Mouse (Mus musculus): ENCODE measurements around the gene Tuba4a. TPM values are rescaled to one million over a fixed set of nuclear protein-coding genes. Genes with fewer than 3 reads are reported as not detected.

Tuba4a gene
- polyA plus RNA-seq, 1 experiment, result 358 TPM

- DNase-seq (ENCODE audit: extremely low spot score in 1 of 2, low spot score in 1 of 2), result no peak
Observed at GRCm38 (mm10) chr1:75213096-75213495, 6.6 kb downstream of the Tuba4a start.

GRCm38 (mm10) chr1:75212542-75212941 is 7.1 kb downstream of the Tuba4a start:
- no peak for DNase-seq (ENCODE audit: extremely low spot score in 1 of 2, low spot score in 1 of 2)

GRCm38 (mm10) chr1:75211141-75211708 is 8.4 kb downstream of the Tuba4a start:
- no peak for DNase-seq (ENCODE audit: extremely low spot score in 1 of 2, low spot score in 1 of 2)

GRCm38 (mm10) chr1:75210136-75211087 is 9.3 kb downstream of the Tuba4a start, which contains the start of the genes Glb1l and Stk16:
TSS of gene Glb1l (minus strand) at chr1:75210813.
TSS of gene Stk16 (plus strand) at chr1:75210838.
- peak; percentile 89 to 98 for DNase-seq (ENCODE audit: extremely low spot score in 1 of 2, low spot score in 1 of 2)

GRCm38 (mm10) chr1:75208967-75209678 is 10.5 kb downstream of the Tuba4a start:
- DNase-seq (ENCODE audit: extremely low spot score in 1 of 2, low spot score in 1 of 2), result no peak

- DNase-seq (ENCODE audit: extremely low spot score in 1 of 2, low spot score in 1 of 2), result no peak
Observed at GRCm38 (mm10) chr1:75201236-75201635, 18.4 kb downstream of the Tuba4a start.

GRCm38 (mm10) chr1:75192452-75192851 is 27.2 kb downstream of the Tuba4a start:
- peak in 1 of 2 experiments; percentile 38 for DNase-seq (ENCODE audit: extremely low spot score in 1 of 2, low spot score in 1 of 2)

GRCm38 (mm10) chr1:75191622-75192402 is 27.9 kb downstream of the Tuba4a start, which contains the start of the genes Ankzf1 and Atg9a:
TSS of gene Ankzf1 (plus strand) at chr1:75192151.
TSS of gene Atg9a (minus strand) at chr1:75192196.
- DNase-seq (ENCODE audit: extremely low spot score in 1 of 2, low spot score in 1 of 2), result peak; percentile 97 to 98

GRCm38 (mm10) chr1:75191258-75191621 is 28.4 kb downstream of the Tuba4a start:
- DNase-seq (ENCODE audit: extremely low spot score in 1 of 2, low spot score in 1 of 2), result no peak

GRCm38 (mm10) chr1:75190577-75190976 is 29.1 kb downstream of the Tuba4a start:
- no peak for DNase-seq (ENCODE audit: extremely low spot score in 1 of 2, low spot score in 1 of 2)

GRCm38 (mm10) chr1:75187914-75188483 is 31.7 kb downstream of the Tuba4a start:
- DNase-seq (ENCODE audit: extremely low spot score in 1 of 2, low spot score in 1 of 2), result no peak

GRCm38 (mm10) chr1:75187126-75187525 is 32.5 kb downstream of the Tuba4a start:
- no peak for DNase-seq (ENCODE audit: extremely low spot score in 1 of 2, low spot score in 1 of 2)

GRCm38 (mm10) chr1:75185495-75185894 is 34.2 kb downstream of the Tuba4a start:
- no peak for DNase-seq (ENCODE audit: extremely low spot score in 1 of 2, low spot score in 1 of 2)

- DNase-seq (ENCODE audit: extremely low spot score in 1 of 2, low spot score in 1 of 2), result no peak
Observed at GRCm38 (mm10) chr1:75182160-75182559, 37.5 kb downstream of the Tuba4a start.

GRCm38 (mm10) chr1:75181377-75181870 is 38.2 kb downstream of the Tuba4a start:
- no peak for DNase-seq (ENCODE audit: extremely low spot score in 1 of 2, low spot score in 1 of 2)

- no peak for DNase-seq (ENCODE audit: extremely low spot score in 1 of 2, low spot score in 1 of 2)
Observed at GRCm38 (mm10) chr1:75180741-75181140, 38.9 kb downstream of the Tuba4a start.

- peak; percentile 94 to 95 for DNase-seq (ENCODE audit: extremely low spot score in 1 of 2, low spot score in 1 of 2)
Observed at GRCm38 (mm10) chr1:75180105-75180590, 39.5 kb downstream of the Tuba4a start, which contains the start of gene Abcb6. TSS of gene Abcb6 (minus strand) at chr1:75180392.

GRCm38 (mm10) chr1:75179334-75180104 is 40.1 kb downstream of the Tuba4a start:
- DNase-seq (ENCODE audit: extremely low spot score in 1 of 2, low spot score in 1 of 2), result peak in 1 of 2 experiments; percentile 20
